In the genomic region with DNA sequence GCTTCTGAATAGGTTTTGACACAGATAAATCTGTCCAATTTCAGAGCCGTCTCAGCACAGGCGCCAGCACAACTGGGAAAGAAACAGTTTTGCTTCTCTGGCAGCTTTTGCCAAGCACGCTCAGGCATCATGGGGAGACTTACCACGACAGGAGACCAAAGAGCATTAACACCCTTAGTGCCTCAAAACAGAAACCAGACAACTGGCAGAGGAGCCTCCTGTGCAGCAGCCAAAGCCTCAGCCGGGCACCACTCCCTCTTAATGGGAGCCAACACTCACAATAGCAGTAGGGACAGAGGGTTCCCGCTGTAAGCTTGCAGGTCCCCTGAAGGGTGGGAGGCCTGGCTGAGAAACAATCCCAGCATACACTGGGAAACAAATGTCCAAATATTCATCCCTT, we compare ENCODE assay signal across 9 mouse cellular contexts. TPM values are rescaled to one million over a fixed set of nuclear protein-coding genes. Genes with fewer than 3 reads are reported as not detected.
A peak's percentile ranks its signal among the peaks of the same experiment; 100 is the strongest.
DNase-seq lines count a peak whose midpoint lies in the region; ATAC-seq and TF ChIP-seq lines count a peak whose summit lies in the region.
"Had no signal": no experiment of that assay in that cellular context is flagged by ENCODE, and none has a peak within 500 bp of the region (broad histone marks: within the 10 kb centered on the region; RNA-seq: fewer than 3 reads in every experiment).

No protein-coding gene starts in this region.

- no peak overlapping the region for H3ac ChIP-seq in myocyte (ENCODE audit: control insufficient read depth, insufficient read length)

- no peak overlapping the region for H3K4me2 ChIP-seq in hindbrain, embryonic 13.5 days
- no peak overlapping the region for H3K4me2 ChIP-seq in hindbrain, embryonic 11.5 days (replicated peaks; ENCODE audit: low read depth, low read length)
- no peak overlapping the region for H3K4me2 ChIP-seq in myocyte (ENCODE audit: low read depth)
- H3K4me2 ChIP-seq in kidney, embryonic 14.5 days (replicated peaks; ENCODE audit: low read depth, low read length): no peak overlapping the region
- H3K4me2 ChIP-seq: stomach, embryonic 15.5 days had no signal

- ATAC-seq in hindbrain, embryonic 13.5 days (ENCODE audit: low FRiP score): no peak
- ATAC-seq in hindbrain, embryonic 11.5 days (ENCODE audit: low FRiP score): no peak
- no peak for ATAC-seq in kidney, embryonic 14.5 days (ENCODE audit: low FRiP score, low TSS enrichment)

- H3K36me3 ChIP-seq in hindbrain, embryonic 13.5 days: no peaks in the 10 kb centered on the region
- H3K36me3 ChIP-seq in hindbrain, embryonic 11.5 days (ENCODE audit: control insufficient read depth, insufficient read depth, low read length): no peaks in the 10 kb centered on the region
- H3K36me3 ChIP-seq in myocyte (ENCODE audit: control insufficient read depth, insufficient read depth): no peaks in the 10 kb centered on the region
- H3K36me3 ChIP-seq in kidney, embryonic 14.5 days (ENCODE audit: control insufficient read depth, insufficient read depth, low read length): no peaks in the 10 kb centered on the region
- H3K36me3 ChIP-seq: stomach, embryonic 15.5 days had no signal

- H3K9ac ChIP-seq in hindbrain, embryonic 13.5 days: no peak overlapping the region
- no peak overlapping the region for H3K9ac ChIP-seq in hindbrain, embryonic 11.5 days (ENCODE audit: low read depth, low read length)
- H3K9ac ChIP-seq in kidney, embryonic 14.5 days (ENCODE audit: low read depth, low read length): no peak overlapping the region
- H3K9ac ChIP-seq: stomach, embryonic 15.5 days had no signal

- no peaks in the 10 kb centered on the region for H3K79me2 ChIP-seq in myocyte (ENCODE audit: control insufficient read depth, insufficient read depth)

- H3K4me1 ChIP-seq in hindbrain, embryonic 13.5 days (replicated peaks): peaks cover 16% of the 10 kb centered on the region; the same call in 1 of the 2 replicates
- no peaks in the 10 kb centered on the region for H3K4me1 ChIP-seq in hindbrain, embryonic 11.5 days (replicated peaks; ENCODE audit: control insufficient read depth, insufficient read depth, low read length)
- H3K4me1 ChIP-seq in kidney, embryonic 14.5 days (ENCODE audit: control insufficient read depth, insufficient read depth, low read length): no peaks in the 10 kb centered on the region
- H3K4me1 ChIP-seq: stomach, embryonic 15.5 days had no signal

- TF ChIP-seq POLR2A in myocyte (IDR thresholded peaks at IDR 0.05; ENCODE audit: insufficient read length, low read depth): no peak

- peak overlapping the region; percentile 50 for H3K27ac ChIP-seq in hindbrain, embryonic 13.5 days
- no peak overlapping the region for H3K27ac ChIP-seq in hindbrain, embryonic 11.5 days (ENCODE audit: low read depth, low read length)
- H3K27ac ChIP-seq in kidney, embryonic 14.5 days (ENCODE audit: low read depth, low read length): no peak overlapping the region
- H3K27ac ChIP-seq: stomach, embryonic 15.5 days had no signal

- H3K27me3 ChIP-seq in hindbrain, embryonic 13.5 days: no peaks in the 10 kb centered on the region
- H3K27me3 ChIP-seq in hindbrain, embryonic 11.5 days (ENCODE audit: control insufficient read depth, insufficient read depth, low read length): no peaks in the 10 kb centered on the region
- no peaks in the 10 kb centered on the region for H3K27me3 ChIP-seq in myocyte (ENCODE audit: control insufficient read depth, insufficient read depth, insufficient read length)
- no peaks in the 10 kb centered on the region for H3K27me3 ChIP-seq in kidney, embryonic 14.5 days (ENCODE audit: control insufficient read depth, insufficient read depth, low read length)
- H3K27me3 ChIP-seq: stomach, embryonic 15.5 days had no signal

- H3K4me3 ChIP-seq in hindbrain, embryonic 13.5 days: no peak overlapping the region
- H3K4me3 ChIP-seq in hindbrain, embryonic 11.5 days (ENCODE audit: low read depth, low read length): no peak overlapping the region
- H3K4me3 ChIP-seq in myocyte: no peak overlapping the region
- no peak overlapping the region for H3K4me3 ChIP-seq in kidney, embryonic 14.5 days (ENCODE audit: low read length)
- H3K4me3 ChIP-seq: stomach, embryonic 15.5 days had no signal

- no peaks in the 10 kb centered on the region for H3K9me3 ChIP-seq in hindbrain, embryonic 13.5 days
- no peaks in the 10 kb centered on the region for H3K9me3 ChIP-seq in hindbrain, embryonic 11.5 days (ENCODE audit: control insufficient read depth, low read length)
- no peaks in the 10 kb centered on the region for H3K9me3 ChIP-seq in kidney, embryonic 14.5 days (ENCODE audit: control insufficient read depth, low read length)
- H3K9me3 ChIP-seq: stomach, embryonic 15.5 days had no signal

- WGBS in hindbrain, embryonic 13.5 days: 36% methylated on average over 6 of the region's 6 CpGs
- 65% methylated on average over 6 of the region's 6 CpGs for WGBS in hindbrain, embryonic 11.5 days
- 63% methylated on average over 6 of the region's 6 CpGs for WGBS in kidney, embryonic 14.5 days

- DNase-seq in hindbrain, embryonic 11.5 days (ENCODE audit: low spot score): no peak
- DNase-seq in ovary, postnatal 36 days (ENCODE audit: low spot score): peak; percentile 7
- DNase-seq in ovary, postnatal 14 days (ENCODE audit: low spot score): no peak
- DNase-seq in gastrocnemius, postnatal 25 days: peak; percentile 74
- no peak for DNase-seq in urinary bladder, postnatal 10 days (ENCODE audit: low spot score)

TF ChIP-seq in myocyte, 11 proteins besides CTCF, POLR2A, EP300 and RAD21:
- no peak for TF ChIP-seq REST (IDR thresholded peaks at IDR 0.05; ENCODE audit: insufficient read depth, insufficient read length)
- no peak for TF ChIP-seq MYOD1 (IDR thresholded peaks at IDR 0.05; ENCODE audit: control insufficient read depth in 1 of 3, insufficient read length in 2 of 3, low read depth in 2 of 3)
- TF ChIP-seq E2F4 (IDR thresholded peaks at IDR 0.05; ENCODE audit: insufficient read depth): no peak
- peak in 2 of 3 experiments; percentile 17 to 65 for TF ChIP-seq MYOG (IDR thresholded peaks at IDR 0.05; ENCODE audit: control insufficient read depth in 1 of 3, insufficient read depth in 1 of 3, insufficient read length in 2 of 3, low read depth in 2 of 3)
- no peak for TF ChIP-seq CEBPB (IDR thresholded peaks at IDR 0.05; ENCODE audit: insufficient read depth, poor library complexity, severe bottlenecking)
- TF ChIP-seq TCF12 (IDR thresholded peaks at IDR 0.05; ENCODE audit: insufficient read depth, poor library complexity, severe bottlenecking): peak; percentile 23

RNA-seq across cellular contexts. Expression of a gene that starts 56.5 kb away (rescaled TPM):
- polyA plus RNA-seq in hindbrain, embryonic 13.5 days (2015; fragmentation: Nextera tagmentation; extraction: Ambion mirVana): 32.8 and 38.2 TPM in 2 replicates
- polyA plus RNA-seq in hindbrain, embryonic 11.5 days (2014; fragmentation: Nextera tagmentation; extraction: Ambion mirVana): 15.3 and 17.5 TPM in 2 replicates
- total RNA-seq in gastrocnemius, postnatal 25 days (2021): 1 to 10 TPM; 5.9 to 6.5 TPM
- polyA plus RNA-seq in myocyte (2012; fragmentation: generic; extraction: Trizol): 1.0 TPM
- polyA plus RNA-seq in kidney, embryonic 14.5 days (2014; fragmentation: Nextera tagmentation; extraction: Ambion mirVana): 18.9 and 19.9 TPM in 2 replicates

Comparison
In these comparisons a context has a peak if more than half of its experiments do, and no peak if none do; other contexts are left out.
1. DNase-seq: peak in ovary, postnatal 36 days (single experiment) and gastrocnemius, postnatal 25 days (single experiment); none in hindbrain, embryonic 11.5 days (single experiment), ovary, postnatal 14 days (single experiment) and urinary bladder, postnatal 10 days (single experiment).